Mouse (Mus musculus): ENCODE measurements around the gene Gcnt4.

DNA sequence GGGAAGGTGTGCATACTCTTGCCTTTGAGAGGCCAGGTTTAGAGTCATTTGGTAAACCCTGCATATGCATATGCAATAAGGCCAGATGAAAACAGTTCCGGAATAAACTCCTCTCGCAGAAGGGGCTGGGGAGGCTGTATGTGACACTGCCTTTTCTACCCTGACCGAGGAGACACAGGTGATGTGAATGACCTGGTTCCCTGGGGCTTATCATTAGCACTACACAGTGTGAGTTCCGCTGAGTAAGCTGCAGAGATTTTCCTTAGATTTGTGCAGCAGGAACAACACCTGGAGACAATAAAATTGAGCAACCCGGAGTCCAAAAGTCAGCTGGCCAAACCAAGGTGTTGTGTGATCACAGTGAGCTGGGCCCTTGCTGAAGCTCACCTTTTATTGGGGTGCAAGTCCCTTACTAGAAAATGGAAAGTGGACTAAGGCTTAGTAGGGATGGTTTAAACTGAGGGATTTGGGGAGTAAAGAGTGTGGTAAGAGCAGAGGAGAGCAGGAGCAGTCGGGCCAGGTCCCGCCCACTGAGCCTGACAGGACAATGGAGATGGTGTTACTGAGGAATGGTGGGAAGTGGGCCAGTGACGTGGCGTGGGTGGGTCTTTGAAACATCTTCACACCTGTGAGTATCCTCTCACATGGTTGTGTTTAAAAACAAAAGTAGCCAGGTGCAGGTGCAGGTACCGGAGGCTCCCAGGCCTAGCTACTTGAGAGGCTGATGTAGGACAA lies 1.7 kb downstream of the Gcnt4 start:
- no peak for TF ChIP-seq POLR2A (IDR thresholded peaks at IDR 0.05; ENCODE audit: insufficient read depth, low read length)
- TF ChIP-seq CTCF (IDR thresholded peaks at IDR 0.05; ENCODE audit: low read depth, low read length) = no peak

Data from ES-Bruce4 (cell line).